Mouse (Mus musculus): ENCODE measurements at regions not wholly inside any gene's neighbourhood (a gene's known extent, or its start where the extent isn't known, plus 50 kb on each side); places are given as distances from the start of the nearest gene placed in this dataset.

DNA sequence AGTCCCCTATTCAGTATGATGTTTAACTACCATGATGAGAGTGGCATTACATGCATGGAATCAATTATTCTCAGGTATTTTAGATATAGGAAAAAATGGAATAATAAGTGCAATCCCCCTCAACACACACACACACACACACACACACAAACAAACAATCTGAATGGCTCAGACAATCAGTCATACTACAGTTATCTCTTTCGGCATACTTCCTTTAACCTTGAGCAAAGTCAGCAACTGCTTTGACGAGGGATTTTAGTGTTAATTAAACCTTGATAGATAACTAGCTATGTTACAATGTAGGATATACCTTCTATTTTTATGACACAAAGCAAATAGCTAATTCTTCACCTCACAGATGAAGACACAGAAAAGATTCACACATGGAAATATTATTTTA is 312.1 kb downstream of the Tex13c3 start:
- ATAC-seq: no peak

DNA sequence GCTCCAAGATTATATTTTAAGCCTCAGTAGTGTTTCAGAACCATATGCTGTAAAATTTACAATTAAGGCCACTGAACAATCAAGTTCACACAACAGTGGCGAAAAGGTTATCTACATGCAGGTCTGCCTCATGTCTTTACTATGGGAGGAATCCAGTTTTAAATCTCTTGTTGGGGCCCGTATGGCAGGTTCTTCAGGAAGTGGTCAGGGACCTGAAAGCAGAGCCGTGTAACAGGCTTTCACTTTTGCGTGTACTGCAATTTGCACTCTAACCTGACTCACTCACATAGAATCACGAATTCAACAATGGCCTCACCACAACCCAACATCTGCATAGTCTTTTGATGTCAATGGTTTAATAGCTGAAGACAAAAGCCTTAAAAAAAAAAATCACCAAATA is 312.6 kb downstream of the Tex13c3 start:
- ATAC-seq: peak; percentile 80

DNA sequence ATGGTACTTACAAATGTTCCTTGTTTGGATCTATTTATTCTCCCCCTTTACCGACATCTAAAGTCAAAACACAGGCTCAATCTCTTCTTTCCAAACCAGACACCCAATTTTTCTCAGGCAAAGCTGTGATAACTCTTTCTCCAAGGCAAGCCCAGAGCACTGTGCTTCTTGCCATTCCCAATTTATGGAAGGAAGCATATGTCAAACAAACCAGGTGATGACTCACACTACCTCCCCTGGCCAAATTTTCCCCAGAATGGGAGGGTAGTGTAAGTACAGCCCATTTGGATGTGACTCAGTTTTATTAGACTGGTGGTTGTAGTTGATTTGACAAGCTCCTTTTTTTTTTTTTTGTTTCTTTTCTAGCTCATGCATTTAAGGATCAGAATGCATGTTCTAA is 313.0 kb downstream of the Tex13c3 start:
- no peak for ATAC-seq

DNA sequence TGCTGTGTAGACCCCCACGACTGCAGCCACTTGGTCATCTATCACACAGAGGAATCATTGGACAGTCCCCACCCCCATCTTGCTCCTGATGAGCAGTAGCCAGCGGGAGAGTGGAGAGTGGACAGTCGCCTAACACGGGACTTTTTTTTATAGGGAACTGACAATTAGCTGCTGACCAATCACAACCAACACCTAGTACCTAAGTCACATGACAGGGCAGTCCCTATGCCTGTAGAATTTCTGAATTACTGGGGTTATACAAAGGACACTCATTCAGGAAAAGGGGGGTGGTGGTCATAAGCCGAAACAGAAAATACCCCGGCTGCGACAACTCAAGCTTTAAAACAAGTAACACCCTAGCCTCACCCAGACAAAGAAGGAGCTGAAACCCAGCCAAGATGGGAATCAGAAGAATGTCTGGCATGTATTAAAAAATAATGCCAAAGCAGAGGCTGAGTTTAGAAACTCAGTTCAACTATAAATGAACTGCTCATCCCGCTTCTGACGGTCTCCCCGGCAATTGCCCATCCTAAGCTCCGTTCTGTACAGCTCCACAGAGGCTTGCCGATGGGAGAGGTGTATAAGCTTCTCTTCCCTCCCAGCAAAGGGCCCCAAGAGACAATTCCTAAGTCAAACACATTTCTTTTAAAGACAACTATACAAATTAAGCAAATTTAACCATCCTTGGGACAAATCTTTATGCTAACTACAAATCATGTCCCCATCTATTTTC is 313.8 kb downstream of the Tex13c3 start:
- peak; percentile 19 for ATAC-seq

DNA sequence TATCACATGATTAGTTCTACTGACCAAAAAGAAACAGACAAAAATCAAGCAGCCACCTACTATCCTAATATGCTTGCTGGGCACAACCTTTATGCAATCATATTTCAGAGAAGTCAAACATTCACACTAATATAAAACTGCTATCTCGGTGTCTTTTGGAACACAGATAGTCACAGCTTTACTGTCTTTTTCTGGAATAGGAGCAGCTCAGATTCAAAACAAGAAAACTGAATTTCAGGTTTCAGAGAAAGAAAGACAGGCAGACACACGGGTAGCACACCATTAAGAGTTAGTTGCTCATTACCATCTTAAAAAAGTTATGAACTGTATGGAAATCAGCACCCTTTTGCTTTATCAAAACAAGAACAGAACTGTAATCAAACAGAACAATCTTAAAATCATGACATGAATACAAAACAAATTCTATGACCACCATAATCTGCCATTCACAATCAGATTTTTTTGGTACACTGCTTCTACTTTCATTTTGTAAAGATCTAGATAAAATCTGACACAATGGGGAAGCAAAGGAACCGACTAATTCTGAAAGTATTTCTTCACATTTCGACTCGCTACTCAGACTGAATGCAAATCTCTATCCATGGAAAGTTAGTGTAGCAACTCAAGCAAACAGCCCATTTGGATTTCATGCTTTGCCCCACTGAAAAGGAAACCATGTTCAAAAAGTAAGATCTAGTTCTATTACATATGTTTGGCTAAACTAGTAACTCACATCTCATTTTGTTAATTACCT is 315.1 kb downstream of the Tex13c3 start:
- ATAC-seq: peak; percentile 41

DNA sequence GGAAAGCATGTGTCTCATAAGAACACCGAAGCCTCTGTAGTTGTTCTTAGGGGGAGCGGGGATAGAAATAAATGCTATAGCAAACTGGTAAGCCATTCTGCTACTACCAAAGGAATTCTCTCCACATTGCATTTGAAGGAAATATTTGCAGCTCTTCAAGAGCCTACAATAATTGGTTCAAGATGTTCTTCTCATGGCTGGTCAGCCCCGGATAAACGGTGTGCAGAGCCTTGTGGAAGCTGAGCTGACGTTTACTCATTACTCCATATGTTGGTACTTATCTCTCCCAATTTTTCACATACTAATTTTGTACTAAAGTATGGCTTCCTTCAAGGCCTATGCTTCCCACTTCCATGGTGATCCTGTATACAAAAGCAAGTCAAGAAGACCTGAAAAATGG is 317.0 kb downstream of the Tex13c3 start:
- ATAC-seq: no peak

DNA sequence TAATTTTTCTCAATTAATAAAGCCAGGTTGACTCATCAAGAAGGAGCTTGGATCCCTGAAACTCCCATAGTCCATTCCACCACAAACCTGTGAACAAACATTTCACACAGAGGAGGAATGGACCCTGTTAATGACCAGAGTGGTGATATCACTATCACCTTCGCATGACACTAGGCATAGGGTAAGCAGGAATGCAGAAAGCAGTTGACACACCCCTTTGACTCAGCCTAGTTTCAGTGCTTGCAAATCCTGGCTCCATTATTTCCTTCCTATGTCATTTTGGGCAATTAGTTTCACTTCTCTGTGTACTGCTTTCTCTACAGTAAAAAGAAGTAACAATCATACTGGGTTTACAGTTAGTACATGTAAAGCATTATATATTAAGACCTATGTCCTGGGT is 318.2 kb downstream of the Tex13c3 start:
- no peak for ATAC-seq

DNA sequence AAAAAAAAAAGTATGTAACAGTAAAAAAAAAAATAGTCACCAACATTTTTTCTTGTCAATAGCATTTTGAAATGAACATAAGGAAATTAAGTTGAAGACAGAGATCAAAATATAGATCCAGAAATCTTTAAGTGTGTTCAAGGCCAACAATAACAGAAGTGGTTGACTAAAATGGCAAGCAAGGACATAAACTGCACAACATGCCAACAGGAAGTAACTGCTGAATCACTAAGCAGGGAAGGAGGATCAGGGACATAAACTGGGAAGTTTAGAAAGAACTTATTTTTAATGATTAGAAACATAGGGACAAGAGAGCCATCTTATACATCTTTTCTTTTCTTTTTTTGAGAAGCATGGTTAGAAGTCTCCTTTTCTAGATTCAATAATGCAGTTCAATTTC is 318.8 kb downstream of the Tex13c3 start:
- no peak for ATAC-seq

DNA sequence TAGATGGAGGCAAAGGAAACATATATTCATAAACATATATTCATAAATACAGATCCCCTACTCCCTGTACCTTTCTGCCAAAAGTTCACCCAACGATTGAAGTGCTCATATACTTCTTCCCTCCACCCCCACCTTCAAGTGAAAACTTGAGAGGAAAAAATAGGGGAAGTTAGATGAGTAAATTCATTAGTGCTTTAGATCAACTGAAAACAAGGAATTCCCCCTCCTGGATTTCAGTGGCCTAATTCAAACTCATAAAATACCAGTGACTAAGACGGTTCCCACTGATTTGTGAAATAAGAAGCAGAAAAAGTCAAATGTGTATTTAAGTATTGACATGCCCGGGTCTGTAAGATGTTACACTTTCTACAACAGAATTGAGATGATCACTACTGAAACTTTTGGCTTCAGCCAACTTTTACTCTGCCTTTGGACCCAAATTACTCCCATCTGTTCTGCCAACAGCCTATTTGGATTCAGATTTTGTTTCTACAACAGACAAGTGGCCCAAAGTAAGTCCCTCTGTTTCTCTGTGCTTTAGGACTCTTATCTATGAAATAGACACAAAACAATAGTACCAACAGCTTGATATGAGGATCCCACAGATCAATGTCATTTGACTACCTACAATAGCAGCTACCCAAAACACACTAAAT is 320.7 kb downstream of the Tex13c3 start:
- ATAC-seq: no peak

DNA sequence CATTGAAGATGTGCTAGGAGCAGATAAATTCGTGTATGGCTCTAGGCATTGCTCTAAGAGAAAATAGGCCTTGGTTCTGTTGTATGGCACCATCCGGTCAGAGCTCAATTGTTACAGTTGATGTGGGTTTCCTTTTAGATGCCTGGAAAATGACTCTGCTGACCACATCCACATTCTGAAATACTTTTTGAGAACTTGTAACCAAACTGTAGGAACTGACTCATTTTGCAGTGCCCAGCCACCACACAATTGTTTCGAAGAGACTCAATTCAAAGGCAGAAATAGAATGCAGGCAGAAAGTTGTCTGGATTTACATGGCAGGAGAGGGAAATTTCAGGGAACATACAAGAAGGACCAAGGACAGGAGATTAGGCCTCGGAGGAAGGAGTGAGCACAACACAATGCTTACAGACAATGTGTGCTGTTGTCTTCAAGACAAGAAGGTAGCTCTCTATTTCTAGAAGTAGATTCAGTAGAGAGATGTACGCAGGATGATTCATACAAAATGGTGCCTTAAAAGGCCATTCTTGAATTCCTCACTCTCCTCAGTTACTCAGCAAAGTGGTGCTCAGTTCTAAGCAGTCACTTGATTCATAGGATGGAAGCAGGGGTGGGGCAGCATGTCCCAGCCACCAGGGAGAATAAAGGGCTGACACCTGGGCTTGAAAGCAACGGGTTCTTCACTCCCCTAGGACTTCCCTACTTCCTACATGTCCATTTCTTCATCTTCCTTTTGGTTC is 323.5 kb downstream of the Tex13c3 start:
- no peak for ATAC-seq

DNA sequence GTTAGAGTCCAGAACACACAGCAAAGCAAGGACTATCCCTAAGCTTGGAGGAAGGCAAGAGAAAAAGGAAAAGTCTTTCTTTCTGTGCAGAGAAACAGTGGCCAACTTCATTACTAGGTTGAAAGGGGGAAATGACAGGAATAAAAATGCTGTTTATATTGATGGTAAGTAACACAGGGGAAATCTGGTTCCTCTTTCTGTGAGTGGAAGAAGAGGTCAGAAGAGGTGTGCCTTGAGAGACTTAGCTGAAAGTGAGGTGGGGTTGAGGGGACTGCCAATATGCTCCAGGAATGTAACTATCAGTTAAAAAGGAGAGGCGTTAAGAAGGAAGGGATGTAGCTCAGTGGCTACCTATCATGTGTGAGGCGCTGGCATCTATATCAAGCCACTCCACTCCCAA is 327.5 kb downstream of the Tex13c3 start:
- no peak for ATAC-seq

DNA sequence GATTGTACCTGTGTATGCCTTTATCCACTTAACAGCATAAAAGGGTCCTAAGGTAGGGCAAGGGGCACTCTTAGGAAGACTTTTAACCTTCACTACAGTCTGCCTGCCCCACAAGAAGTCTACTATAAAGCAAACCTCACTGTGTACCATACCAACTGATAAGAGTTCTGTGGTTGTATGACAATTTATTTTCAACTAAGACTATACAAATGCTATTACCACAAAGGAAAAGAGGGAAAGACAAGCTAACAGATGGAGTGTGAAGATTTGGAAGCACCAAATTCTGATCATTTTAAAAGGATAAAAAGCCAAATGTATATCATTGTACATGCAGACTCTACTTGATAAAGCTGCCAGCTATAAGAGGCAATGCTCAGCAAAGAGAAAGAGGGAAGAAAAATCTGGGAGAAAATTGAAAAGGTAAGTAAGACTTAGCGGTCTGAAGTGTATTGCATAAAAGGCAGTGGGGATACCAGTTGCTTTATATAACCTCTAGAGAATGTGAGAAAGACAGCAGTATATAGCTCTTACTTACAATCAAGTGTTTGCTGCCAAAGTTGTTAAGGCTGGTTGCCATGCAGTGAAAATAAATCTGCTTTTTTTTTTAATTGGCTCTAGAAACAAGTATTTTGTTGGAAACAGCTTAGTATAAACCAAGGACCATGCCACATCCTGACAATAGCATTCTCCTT is 328.8 kb downstream of the Tex13c3 start:
- no peak for ATAC-seq

DNA sequence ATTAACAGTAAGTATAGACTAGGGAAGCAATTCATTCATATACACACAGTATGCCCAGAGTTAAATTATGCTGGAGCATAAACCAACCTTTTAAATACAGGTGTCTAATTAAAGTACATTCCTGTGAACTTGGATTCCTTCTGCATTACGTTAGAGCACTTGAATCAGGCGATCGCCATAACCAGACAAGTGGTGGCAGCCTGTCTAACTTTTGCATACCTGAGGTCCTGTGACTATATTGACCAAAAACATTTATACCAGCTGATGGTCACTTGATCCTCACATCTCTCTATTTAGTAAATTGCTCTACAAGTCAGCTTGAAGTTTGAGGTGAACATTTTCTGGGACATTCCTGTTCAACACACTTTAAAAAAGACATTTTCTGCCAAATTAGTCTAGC is 330.5 kb downstream of the Tex13c3 start:
- no peak for ATAC-seq

DNA sequence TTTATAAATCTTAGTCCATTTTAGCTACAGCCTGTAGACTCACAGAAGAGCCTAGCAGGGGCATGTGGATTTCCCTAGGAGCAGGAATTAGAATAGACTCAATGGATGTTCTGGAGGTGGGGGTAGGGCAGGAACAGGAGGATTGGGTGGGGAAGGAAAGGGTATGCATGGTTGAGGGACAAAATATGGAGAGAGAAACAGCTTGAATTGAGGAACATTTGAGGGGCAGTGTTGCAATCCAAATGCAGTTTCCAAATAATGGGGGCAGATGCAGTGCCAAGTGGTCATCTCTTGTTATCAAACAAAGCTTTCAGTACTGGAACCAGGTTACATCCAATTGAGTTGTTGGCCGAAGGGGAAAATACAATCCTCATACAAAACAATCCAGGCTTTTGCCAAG is 332.4 kb downstream of the Tex13c3 start:
- ATAC-seq: no peak

DNA sequence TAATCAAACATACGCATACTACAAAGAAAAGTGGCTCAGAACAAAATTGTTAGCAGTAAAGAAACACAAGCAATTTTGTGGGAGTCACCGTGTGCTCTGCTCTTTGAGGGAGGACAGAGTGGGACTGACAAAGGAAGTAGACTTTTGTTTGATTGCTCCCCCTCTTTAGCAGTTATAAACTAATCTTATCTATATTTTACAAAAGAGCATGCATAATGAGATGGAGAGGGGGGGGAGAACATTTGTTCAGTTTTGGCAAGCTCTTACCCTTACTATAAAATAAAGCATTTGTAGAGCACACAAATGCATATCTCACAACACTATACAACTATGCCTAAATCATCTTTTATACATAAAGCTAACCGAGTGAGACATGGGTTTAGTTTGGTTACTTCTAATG is 332.9 kb downstream of the Tex13c3 start:
- no peak for ATAC-seq

DNA sequence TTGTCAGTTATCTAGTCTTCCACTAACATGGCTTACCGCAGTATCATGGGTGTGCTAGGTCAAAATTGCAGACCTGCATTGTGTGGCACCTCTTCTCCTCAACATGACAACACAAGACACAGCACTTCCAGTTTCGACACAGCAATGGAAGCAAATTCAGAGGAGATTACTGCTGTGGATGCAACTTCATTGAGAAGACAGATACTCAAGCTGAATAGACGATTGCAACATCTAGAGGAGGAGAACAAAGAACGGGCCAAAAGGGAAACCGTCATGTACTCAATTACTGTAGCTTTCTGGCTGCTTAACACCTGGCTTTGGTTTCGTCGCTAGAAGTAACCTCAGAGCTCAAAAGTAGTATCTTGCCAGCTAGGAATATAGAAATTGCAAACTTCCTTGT is 368.4 kb downstream of the Tex13c3 start:
- ATAC-seq: no peak

DNA sequence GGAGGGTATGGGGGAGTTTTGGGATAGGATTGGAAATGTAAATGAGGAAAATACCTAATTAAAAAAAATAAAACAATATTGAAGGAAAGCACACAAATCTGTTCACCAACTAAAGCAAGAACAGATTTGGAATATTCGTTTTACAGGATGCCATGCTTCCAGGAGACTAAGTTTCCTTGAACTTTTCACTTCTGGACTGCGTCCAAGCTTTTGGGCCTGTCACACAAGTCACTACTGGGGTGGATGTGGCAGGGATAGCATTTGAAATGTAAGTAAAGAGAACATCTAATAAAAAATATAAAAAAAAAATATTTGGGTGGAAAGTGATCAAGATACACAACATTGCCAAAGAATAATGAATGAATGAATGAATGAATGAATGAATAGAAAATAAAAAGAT is 378.2 kb downstream of the Tex13c3 start:
- ATAC-seq: no peak

DNA sequence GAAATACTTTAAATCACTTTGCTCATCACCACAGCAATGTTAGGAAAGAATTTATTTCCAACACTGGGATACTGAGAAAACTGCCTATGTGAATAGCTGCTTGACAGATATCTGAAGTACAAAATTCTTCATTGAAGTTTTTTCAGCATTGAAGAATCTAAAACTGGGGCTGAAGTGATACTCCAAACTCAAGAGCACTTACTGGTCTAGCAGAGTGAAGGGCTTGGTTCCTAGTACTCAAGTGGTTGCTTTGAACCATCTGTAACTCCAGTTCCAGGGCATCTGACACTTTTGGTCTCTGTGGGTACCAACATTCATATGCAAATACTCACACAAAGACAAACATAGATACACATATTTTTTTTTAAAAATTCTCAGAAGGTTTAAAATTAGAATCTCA is 385.2 kb downstream of the Tex13c3 start:
- no peak for ATAC-seq

DNA sequence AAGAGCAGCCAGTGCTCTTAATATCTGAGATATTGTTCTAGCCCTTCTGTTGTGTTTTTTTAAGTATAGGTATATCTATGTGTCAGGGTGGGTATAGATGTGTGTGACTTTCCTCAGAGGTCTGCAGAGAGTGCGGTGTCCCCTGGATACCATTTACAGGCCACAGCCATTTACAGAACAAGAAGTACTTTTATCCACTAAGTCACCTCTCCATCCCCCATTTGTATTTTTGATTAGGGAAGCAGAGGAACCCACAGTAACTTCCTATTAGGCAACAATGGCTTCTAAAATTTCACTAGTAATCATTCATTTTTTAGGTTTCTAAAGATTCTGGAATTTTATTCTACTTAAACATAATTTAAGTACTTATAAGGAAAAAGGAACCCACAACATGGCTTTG is 396.7 kb downstream of the Tex13c3 start:
- no peak for ATAC-seq

DNA sequence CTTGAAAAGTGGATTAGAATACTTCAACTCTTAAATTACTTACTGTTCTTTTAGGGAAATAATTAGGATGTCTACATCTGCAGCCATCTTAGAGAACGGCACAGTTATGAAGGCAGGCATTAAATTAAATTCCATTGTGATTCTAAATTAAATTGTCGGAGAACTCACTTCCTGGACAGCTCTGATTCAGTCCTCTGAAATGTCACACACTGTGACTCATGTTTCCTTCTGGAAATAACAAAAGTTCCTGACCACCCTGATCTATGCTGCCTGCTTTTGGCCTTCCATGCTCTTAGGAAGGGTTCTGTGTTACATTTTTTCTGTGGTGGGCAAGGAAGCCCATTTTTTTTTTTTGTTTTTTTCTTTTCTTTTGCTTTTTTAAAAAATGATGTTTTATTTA is 401.1 kb downstream of the Tex13c3 start:
- no peak for ATAC-seq

Data from CD4-positive, CD25-positive, alpha-beta regulatory T cell, adult 4 months (primary cell).